Mouse (Mus musculus): Measurements from ENCODE around the gene Mapk10.

Mapk10 gene

GRCm38 (mm10) chr5:102996331-102996730 lies 214.8 kb downstream of the Mapk10 start:
- Histone ChIP-seq H3K9me3 (ENCODE audit: low read length) (no peaks in the 10 kb centered on the region), H3K4me1 (replicated peaks; ENCODE audit: low read depth, low read length) (no peaks in the 10 kb centered on the region), H3K36me3 (ENCODE audit: insufficient read depth, low read length) (no peaks in the 10 kb centered on the region), H3K4me3 (replicated peaks; ENCODE audit: low read length) (no peak overlapping the region), H3K27me3 (ENCODE audit: insufficient read depth, low read length) (no peaks in the 10 kb centered on the region)
- TF ChIP-seq CTCF (conservative IDR thresholded peaks at IDR 0.05; ENCODE audit: low read length), result no peak
- TF ChIP-seq NANOG (IDR thresholded peaks at IDR 0.05; ENCODE audit: borderline replicate concordance, low read length), result no peak
- no peak for TF ChIP-seq POU5F1 (IDR thresholded peaks at IDR 0.05; ENCODE audit: borderline replicate concordance, low read length)

GRCm38 (mm10) chr5:102995928-102996327 lies 215.2 kb downstream of the Mapk10 start:
- H3K9me3 ChIP-seq (ENCODE audit: low read length), result no peaks in the 10 kb centered on the region
- H3K36me3 ChIP-seq (ENCODE audit: insufficient read depth, low read length), result no peaks in the 10 kb centered on the region
- no peaks in the 10 kb centered on the region for H3K27me3 ChIP-seq (ENCODE audit: insufficient read depth, low read length)
- H3K4me1 ChIP-seq (replicated peaks; ENCODE audit: low read depth, low read length), result no peaks in the 10 kb centered on the region
- TF ChIP-seq POU5F1 (IDR thresholded peaks at IDR 0.05; ENCODE audit: borderline replicate concordance, low read length) (no peak), NANOG (IDR thresholded peaks at IDR 0.05; ENCODE audit: borderline replicate concordance, low read length) (no peak), CTCF (conservative IDR thresholded peaks at IDR 0.05; ENCODE audit: low read length) (no peak)
- no peak overlapping the region for H3K4me3 ChIP-seq (replicated peaks; ENCODE audit: low read length)

- Histone ChIP-seq H3K27me3 (ENCODE audit: insufficient read depth, low read length) (no peaks in the 10 kb centered on the region), H3K4me3 (replicated peaks; ENCODE audit: low read length) (no peak overlapping the region), H3K4me1 (replicated peaks; ENCODE audit: low read depth, low read length) (no peaks in the 10 kb centered on the region), H3K9me3 (ENCODE audit: low read length) (no peaks in the 10 kb centered on the region), H3K36me3 (ENCODE audit: insufficient read depth, low read length) (no peaks in the 10 kb centered on the region)
- TF ChIP-seq POU5F1 (IDR thresholded peaks at IDR 0.05; ENCODE audit: borderline replicate concordance, low read length) (no peak), NANOG (IDR thresholded peaks at IDR 0.05; ENCODE audit: borderline replicate concordance, low read length) (no peak), CTCF (conservative IDR thresholded peaks at IDR 0.05; ENCODE audit: low read length) (no peak)
Observed at GRCm38 (mm10) chr5:102993951-102994350, 217.2 kb downstream of the Mapk10 start.

GRCm38 (mm10) chr5:102991691-102992090 lies 219.4 kb downstream of the Mapk10 start:
- no peak for TF ChIP-seq CTCF (conservative IDR thresholded peaks at IDR 0.05; ENCODE audit: low read length)
- TF ChIP-seq NANOG (IDR thresholded peaks at IDR 0.05; ENCODE audit: borderline replicate concordance, low read length), result no peak
- TF ChIP-seq POU5F1 (IDR thresholded peaks at IDR 0.05; ENCODE audit: borderline replicate concordance, low read length), result no peak
- no peaks in the 10 kb centered on the region for H3K9me3 ChIP-seq (ENCODE audit: low read length)
- H3K36me3 ChIP-seq (ENCODE audit: insufficient read depth, low read length), result no peaks in the 10 kb centered on the region

GRCm38 (mm10) chr5:102978382-102978781 lies 232.8 kb downstream of the Mapk10 start:
- Histone ChIP-seq H3K27me3 (ENCODE audit: insufficient read depth, low read length) (no peaks in the 10 kb centered on the region), H3K9me3 (ENCODE audit: low read length) (no peaks in the 10 kb centered on the region)
- TF ChIP-seq CTCF (conservative IDR thresholded peaks at IDR 0.05; ENCODE audit: low read length) (no peak), NANOG (IDR thresholded peaks at IDR 0.05; ENCODE audit: borderline replicate concordance, low read length) (no peak), POU5F1 (IDR thresholded peaks at IDR 0.05; ENCODE audit: borderline replicate concordance, low read length) (no peak)

More at GRCm38 (mm10) chr5:102991691-102992090, 219.4 kb downstream of the Mapk10 start:
- no peak overlapping the region for H3K4me3 ChIP-seq (replicated peaks; ENCODE audit: low read length)
- no peaks in the 10 kb centered on the region for H3K27me3 ChIP-seq (ENCODE audit: insufficient read depth, low read length)
- no peaks in the 10 kb centered on the region for H3K4me1 ChIP-seq (replicated peaks; ENCODE audit: low read depth, low read length)

GRCm38 (mm10) chr5:102977138-102977537 lies 234.0 kb downstream of the Mapk10 start:
- TF ChIP-seq NANOG (IDR thresholded peaks at IDR 0.05; ENCODE audit: borderline replicate concordance, low read length) (no peak), CTCF (conservative IDR thresholded peaks at IDR 0.05; ENCODE audit: low read length) (no peak), POU5F1 (IDR thresholded peaks at IDR 0.05; ENCODE audit: borderline replicate concordance, low read length) (no peak)
- no peaks in the 10 kb centered on the region for H3K27me3 ChIP-seq (ENCODE audit: insufficient read depth, low read length)
- H3K36me3 ChIP-seq (ENCODE audit: insufficient read depth, low read length), result no peaks in the 10 kb centered on the region
- peaks cover 8% of the 10 kb centered on the region for H3K4me1 ChIP-seq (replicated peaks; ENCODE audit: low read depth, low read length)
- no peaks in the 10 kb centered on the region for H3K9me3 ChIP-seq (ENCODE audit: low read length)
- H3K4me3 ChIP-seq (replicated peaks; ENCODE audit: low read length), result no peak overlapping the region

More at GRCm38 (mm10) chr5:102978382-102978781, 232.8 kb downstream of the Mapk10 start:
- Histone ChIP-seq H3K4me3 (replicated peaks; ENCODE audit: low read length) (no peak overlapping the region), H3K36me3 (ENCODE audit: insufficient read depth, low read length) (no peaks in the 10 kb centered on the region), H3K4me1 (replicated peaks; ENCODE audit: low read depth, low read length) (peaks cover 8% of the 10 kb centered on the region)

GRCm38 (mm10) chr5:102976540-102976939 lies 234.6 kb downstream of the Mapk10 start:
- H3K4me3 ChIP-seq (replicated peaks; ENCODE audit: low read length), result no peak overlapping the region
- peaks cover 8% of the 10 kb centered on the region for H3K4me1 ChIP-seq (replicated peaks; ENCODE audit: low read depth, low read length)
- no peaks in the 10 kb centered on the region for H3K27me3 ChIP-seq (ENCODE audit: insufficient read depth, low read length)
- no peaks in the 10 kb centered on the region for H3K9me3 ChIP-seq (ENCODE audit: low read length)
- TF ChIP-seq POU5F1 (IDR thresholded peaks at IDR 0.05; ENCODE audit: borderline replicate concordance, low read length) (no peak), NANOG (IDR thresholded peaks at IDR 0.05; ENCODE audit: borderline replicate concordance, low read length) (no peak), CTCF (conservative IDR thresholded peaks at IDR 0.05; ENCODE audit: low read length) (no peak)
- H3K36me3 ChIP-seq (ENCODE audit: insufficient read depth, low read length), result no peaks in the 10 kb centered on the region

- TF ChIP-seq POU5F1 (IDR thresholded peaks at IDR 0.05; ENCODE audit: borderline replicate concordance, low read length), result no peak
- no peak for TF ChIP-seq CTCF (conservative IDR thresholded peaks at IDR 0.05; ENCODE audit: low read length)
- no peak for TF ChIP-seq NANOG (IDR thresholded peaks at IDR 0.05; ENCODE audit: borderline replicate concordance, low read length)
- peaks cover 8% of the 10 kb centered on the region for H3K4me1 ChIP-seq (replicated peaks; ENCODE audit: low read depth, low read length)
- no peaks in the 10 kb centered on the region for H3K27me3 ChIP-seq (ENCODE audit: insufficient read depth, low read length)
- H3K9me3 ChIP-seq (ENCODE audit: low read length), result no peaks in the 10 kb centered on the region
- H3K4me3 ChIP-seq (replicated peaks; ENCODE audit: low read length), result no peak overlapping the region
- H3K36me3 ChIP-seq (ENCODE audit: insufficient read depth, low read length), result no peaks in the 10 kb centered on the region
Observed at GRCm38 (mm10) chr5:102974400-102974799, 236.7 kb downstream of the Mapk10 start.

- no peaks in the 10 kb centered on the region for H3K36me3 ChIP-seq (ENCODE audit: insufficient read depth, low read length)
- no peaks in the 10 kb centered on the region for H3K27me3 ChIP-seq (ENCODE audit: insufficient read depth, low read length)
- H3K4me3 ChIP-seq (replicated peaks; ENCODE audit: low read length), result no peak overlapping the region
- no peaks in the 10 kb centered on the region for H3K4me1 ChIP-seq (replicated peaks; ENCODE audit: low read depth, low read length)
- H3K9me3 ChIP-seq (ENCODE audit: low read length), result peaks cover 6% of the 10 kb centered on the region
- TF ChIP-seq NANOG (IDR thresholded peaks at IDR 0.05; ENCODE audit: borderline replicate concordance, low read length), result no peak
- no peak for TF ChIP-seq CTCF (conservative IDR thresholded peaks at IDR 0.05; ENCODE audit: low read length)
- TF ChIP-seq POU5F1 (IDR thresholded peaks at IDR 0.05; ENCODE audit: borderline replicate concordance, low read length), result no peak
Observed at GRCm38 (mm10) chr5:102964396-102964795, 246.7 kb downstream of the Mapk10 start.
